Mouse (Mus musculus): ENCODE measurements at regions not wholly inside any gene's neighbourhood (a gene's known extent, or its start where the extent isn't known, plus 50 kb on each side); places are given as distances from the start of the nearest gene placed in this dataset.

GRCm38 (mm10) chr5:103261406-103261805, 50.3 kb upstream of the Mapk10 start:
- TF ChIP-seq POLR2A (IDR thresholded peaks at IDR 0.05; ENCODE audit: extremely low read depth, insufficient read depth, low read length) (no peak), CTCF (IDR thresholded peaks at IDR 0.05; ENCODE audit: extremely low read depth, insufficient read depth, low read length) (no peak)
